Mouse (Mus musculus) hindbrain, embryonic 13.5 days (tissue): ENCODE data around the gene Cd6. TPM values are rescaled to one million over a fixed set of nuclear protein-coding genes. Genes with fewer than 3 reads are reported as not detected.

Experiments used
- ATAC-seq: fragments of 200-750 bp; cut with Nextera tagmentation; 2 replicates; pipeline ENCODE4 v1.8.0; 2017; ENCODE audit warnings: moderate TSS enrichment; ENCODE audit not compliant: low FRiP score
- H3K27ac ChIP-seq: fragments of 300-500 bp; sonication (generic); 2 replicates; pipeline ENCODE4 v1.5.1; 2015; ENCODE audit warnings: inconsistent platforms, mild to moderate bottlenecking, moderate library complexity
- H3K27me3 ChIP-seq: fragments of 300-500 bp; sonication (generic); 2 replicates; pipeline ENCODE4 v1.6.1; 2015; ENCODE audit warnings: mild to moderate bottlenecking, inconsistent platforms
- H3K36me3 ChIP-seq: fragments of 300-500 bp; sonication (generic); 2 replicates; pipeline ENCODE4 v1.6.1; 2015; ENCODE audit warnings: mild to moderate bottlenecking, inconsistent platforms
- H3K4me1 ChIP-seq: fragments of 300-500 bp; sonication (generic); replicated peaks from 2 replicates; pipeline ENCODE4 v1.6.1; 2015; ENCODE audit warnings: inconsistent platforms
- H3K4me2 ChIP-seq: fragments of 300-500 bp; sonication (generic); 2 replicates; pipeline ENCODE4 v1.6.1; 2015; ENCODE audit warnings: inconsistent platforms, mild to moderate bottlenecking, moderate library complexity
- H3K4me3 ChIP-seq: fragments of 300-500 bp; sonication (generic); 2 replicates; pipeline ENCODE4 v1.5.1; 2015; ENCODE audit warnings: mild to moderate bottlenecking, inconsistent platforms
- H3K9ac ChIP-seq: fragments of 300-500 bp; sonication (generic); 2 replicates; pipeline ENCODE4 v1.6.1; 2015; ENCODE audit warnings: mild to moderate bottlenecking, inconsistent platforms
- H3K9me3 ChIP-seq: fragments of 300-500 bp; sonication (generic); 2 replicates; pipeline ENCODE4 v1.6.1; 2016; ENCODE audit warnings: inconsistent platforms
- WGBS: fragments of 180-500 bp; shearing (Covaris S2); methylation state at CpG from one replicate; pipeline ENCODE4 v1.1.7; 2015; 5-methylcytosine and 5-hydroxymethylcytosine counted together
- polyA plus RNA-seq: library from polyadenylated mRNA; unstranded; fragments of >200 nt; fragmentation: Nextera tagmentation; extraction: Ambion mirVana; gene quantifications from 2 replicates; pipeline ENCODE4 v1.2.1, GENCODE M21; 2015

Gene Cd6
- not detected in 2 replicates for polyA plus RNA-seq

GRCm38 (mm10) chr19:10829436-10830175, at the start of gene Cd6:
Cd6 (minus strand) TSS chr19:10830058.
- H3K9me3 ChIP-seq = no peaks in the 10 kb centered on the region
- no peaks in the 10 kb centered on the region for H3K27me3 ChIP-seq
- WGBS = 90% methylated on average over 16 of the region's 16 CpGs
- H3K4me2 ChIP-seq = no peak within 1 kb of the TSS
- no peak within 1 kb of the TSS for H3K9ac ChIP-seq
- H3K4me1 ChIP-seq = no peaks in the 10 kb centered on the region
- no peak for ATAC-seq
- H3K27ac ChIP-seq = no peak within 1 kb of the TSS
- H3K4me3 ChIP-seq = no peak within 1 kb of the TSS
- H3K36me3 ChIP-seq = no peaks in the 10 kb centered on the region

- H3K4me1 ChIP-seq = peaks cover 26% of the 10 kb centered on the region
- H3K9ac ChIP-seq = no peak overlapping the region
- peaks cover 18% of the 10 kb centered on the region for H3K36me3 ChIP-seq
- no peak overlapping the region for H3K4me2 ChIP-seq
- H3K27ac ChIP-seq = no peak overlapping the region
- no peaks in the 10 kb centered on the region for H3K9me3 ChIP-seq
- no peak overlapping the region for H3K4me3 ChIP-seq
- H3K27me3 ChIP-seq = no peaks in the 10 kb centered on the region
- WGBS = 96% methylated on average over 7 of the region's 7 CpGs
- no peak for ATAC-seq
Measured at GRCm38 (mm10) chr19:10878201-10878837, 48.5 kb upstream of the Cd6 start.

GRCm38 (mm10) chr19:10871328-10871961, 41.6 kb upstream of the Cd6 start:
- Histone ChIP-seq H3K4me3 (no peak overlapping the region), H3K36me3 (peaks cover 47% of the 10 kb centered on the region), H3K4me1 (peaks cover 30% of the 10 kb centered on the region), H3K9me3 (no peaks in the 10 kb centered on the region), H3K27me3 (no peaks in the 10 kb centered on the region), H3K27ac (no peak overlapping the region), H3K4me2 (no peak overlapping the region), H3K9ac (no peak overlapping the region)
- no peak for ATAC-seq
- 77% methylated on average over 13 of the region's 14 CpGs for WGBS

- no peak for ATAC-seq
- peak overlapping the region; percentile 29; the same call in 1 of the 2 replicates for H3K9ac ChIP-seq
- no peak overlapping the region for H3K4me2 ChIP-seq
- peaks cover 53% of the 10 kb centered on the region for H3K36me3 ChIP-seq
- no peak overlapping the region for H3K27ac ChIP-seq
- no peaks in the 10 kb centered on the region for H3K9me3 ChIP-seq
- H3K4me1 ChIP-seq = peaks cover 34% of the 10 kb centered on the region
- 87% methylated on average over 3 of the region's 3 CpGs for WGBS
- H3K4me3 ChIP-seq = no peak overlapping the region
- no peaks in the 10 kb centered on the region for H3K27me3 ChIP-seq
Measured at GRCm38 (mm10) chr19:10870676-10871075, 40.8 kb upstream of the Cd6 start.

- 3% methylated on average over 8 of the region's 8 CpGs for WGBS
- H3K9ac ChIP-seq = peak within 1 kb of the TSS; percentile 98
- ATAC-seq = peak; percentile 49
- peak within 1 kb of the TSS; percentile 84 for H3K4me3 ChIP-seq
- H3K27me3 ChIP-seq = no peaks in the 10 kb centered on the region
- H3K4me2 ChIP-seq = peak within 1 kb of the TSS; percentile 93
- no peaks in the 10 kb centered on the region for H3K9me3 ChIP-seq
- H3K27ac ChIP-seq = peak within 1 kb of the TSS; percentile 96
- peaks cover 60% of the 10 kb centered on the region for H3K36me3 ChIP-seq
- H3K4me1 ChIP-seq = peaks cover 34% of the 10 kb centered on the region
Measured at GRCm38 (mm10) chr19:10869886-10870527, 40.1 kb upstream of the Cd6 start, which contains the start of gene Tmem132a. Tmem132a (minus strand) TSS chr19:10869940.

DNA sequence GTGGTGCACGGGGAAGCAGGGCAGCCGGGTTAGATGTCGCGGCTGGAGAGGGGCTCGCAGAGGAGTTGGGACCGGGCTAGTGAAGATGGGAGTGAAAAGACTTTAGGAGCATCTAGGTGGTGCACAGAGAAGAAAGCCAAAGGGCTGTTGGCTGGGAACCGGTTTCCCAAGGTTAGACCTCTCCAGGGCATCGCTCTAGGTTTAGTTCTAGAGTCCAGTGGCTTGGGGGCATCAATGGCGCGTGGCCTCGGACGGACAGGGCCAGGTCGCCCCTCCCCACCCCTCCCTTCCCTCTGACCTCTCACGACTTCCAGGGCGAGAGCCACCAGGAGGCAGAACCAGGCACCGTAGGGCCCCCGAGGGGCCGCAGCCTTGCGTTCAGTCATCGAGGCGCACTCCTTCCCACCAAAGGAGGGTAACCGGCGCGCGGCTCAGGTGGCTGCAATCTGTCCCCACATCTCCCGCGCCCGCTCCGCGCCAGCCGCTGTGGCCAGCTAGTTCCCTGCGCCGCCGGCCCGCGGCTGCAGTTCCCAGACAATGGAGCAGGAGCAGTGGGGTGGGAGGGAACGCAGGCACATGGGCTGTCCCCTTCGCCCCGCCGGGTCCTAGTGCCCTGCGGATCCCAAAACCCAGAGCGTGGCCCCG, 39.5 kb upstream of the Cd6 start:
- H3K9ac ChIP-seq = peak overlapping the region; percentile 98

DNA sequence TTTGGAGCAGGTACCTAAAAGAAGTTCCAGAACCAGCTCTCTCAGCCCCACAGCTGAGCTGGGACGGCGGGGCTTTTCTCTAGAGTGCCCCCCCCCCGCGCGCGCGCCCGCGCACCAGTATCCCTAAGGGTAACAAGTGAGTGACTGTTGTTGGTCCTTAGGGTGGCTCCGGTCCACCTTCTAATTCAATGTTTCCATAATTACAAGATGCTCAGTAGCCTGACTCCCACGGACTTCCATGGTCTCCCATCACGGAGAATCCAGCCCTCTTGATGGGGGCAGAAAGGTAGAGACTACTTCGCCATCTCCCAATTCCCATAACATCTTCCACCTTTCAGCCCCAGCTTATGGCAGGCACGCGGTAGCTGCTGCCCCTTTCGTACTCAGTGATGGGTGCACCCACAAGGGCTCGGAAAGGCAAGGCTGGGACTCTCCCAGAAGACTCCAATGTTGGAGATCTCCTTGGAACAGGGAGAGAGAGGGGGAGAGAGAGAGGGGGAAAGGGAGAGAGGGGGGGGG, 38.8 kb upstream of the Cd6 start:
- H3K27me3 ChIP-seq = no peaks in the 10 kb centered on the region
- under 1% methylated on average over 17 of the region's 17 CpGs for WGBS
- peak overlapping the region; percentile 93 for H3K4me2 ChIP-seq
- H3K9ac ChIP-seq = peak overlapping the region; percentile 98
- peaks cover 66% of the 10 kb centered on the region for H3K36me3 ChIP-seq
- peak; percentile 26 for ATAC-seq
- H3K9me3 ChIP-seq = no peaks in the 10 kb centered on the region
- H3K4me3 ChIP-seq = peak overlapping the region; percentile 84
- H3K27ac ChIP-seq = peak overlapping the region; percentile 96
- H3K4me1 ChIP-seq = peaks cover 34% of the 10 kb centered on the region

More for the DNA sequence above, 39.5 kb upstream of the Cd6 start:
- H3K36me3 ChIP-seq = peaks cover 66% of the 10 kb centered on the region
- ATAC-seq = peak; percentile 94
- peak overlapping the region; percentile 93 for H3K4me2 ChIP-seq
- H3K27ac ChIP-seq = peak overlapping the region; percentile 96
- H3K4me3 ChIP-seq = peak overlapping the region; percentile 84
- H3K4me1 ChIP-seq = peaks cover 34% of the 10 kb centered on the region
- H3K27me3 ChIP-seq = no peaks in the 10 kb centered on the region
- 0% methylated on average over 42 of the region's 43 CpGs for WGBS
- H3K9me3 ChIP-seq = no peaks in the 10 kb centered on the region

GRCm38 (mm10) chr19:10867946-10868622, 38.2 kb upstream of the Cd6 start:
- peak overlapping the region; percentile 98 for H3K9ac ChIP-seq
- no peaks in the 10 kb centered on the region for H3K27me3 ChIP-seq
- 25% methylated on average over 5 of the region's 5 CpGs for WGBS
- no peaks in the 10 kb centered on the region for H3K9me3 ChIP-seq
- H3K27ac ChIP-seq = peak overlapping the region; percentile 96
- no peak for ATAC-seq
- H3K4me3 ChIP-seq = peak overlapping the region; percentile 84
- peak overlapping the region; percentile 93 for H3K4me2 ChIP-seq
- peaks cover 66% of the 10 kb centered on the region for H3K36me3 ChIP-seq
- H3K4me1 ChIP-seq = peaks cover 34% of the 10 kb centered on the region

DNA sequence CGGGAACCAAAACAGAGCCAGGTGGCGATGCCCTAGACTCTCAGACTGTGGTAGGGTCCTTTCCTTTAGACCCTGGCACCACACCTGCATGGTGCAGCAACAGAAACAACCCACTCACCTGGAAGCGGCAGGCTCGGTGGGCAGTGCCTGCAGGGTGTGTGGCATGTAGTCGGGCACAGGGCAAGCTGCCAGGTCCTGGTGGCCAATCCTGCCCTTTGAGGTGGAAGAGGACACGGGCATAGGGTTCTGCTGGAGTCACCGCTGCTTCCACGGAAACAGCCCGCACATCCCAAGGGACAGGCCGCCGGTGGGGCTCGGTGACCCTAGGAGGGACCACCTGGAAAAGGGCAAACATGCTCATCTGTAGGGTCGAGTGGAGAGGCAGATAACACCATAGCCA, 36.5 kb upstream of the Cd6 start:
- 0 out of 2 replicates have a peak overlapping the region, but pooled peaks have one; percentile 4 for H3K4me3 ChIP-seq
- peaks cover 66% of the 10 kb centered on the region for H3K36me3 ChIP-seq
- WGBS = 90% methylated on average over 13 of the region's 13 CpGs
- no peak overlapping the region for H3K4me2 ChIP-seq
- no peak overlapping the region for H3K9ac ChIP-seq
- H3K27me3 ChIP-seq = no peaks in the 10 kb centered on the region
- H3K27ac ChIP-seq = no peak overlapping the region
- H3K9me3 ChIP-seq = no peaks in the 10 kb centered on the region
- no peak for ATAC-seq
- H3K4me1 ChIP-seq = peaks cover 34% of the 10 kb centered on the region

- whole genome bisulfite sequencing = 55% methylated on average over 22 of the region's 22 CpGs
- H3K27ac ChIP-seq = no peak overlapping the region
- H3K4me3 ChIP-seq = no peak overlapping the region
- no peak overlapping the region for H3K4me2 ChIP-seq
- ATAC-seq = no peak
- H3K4me1 ChIP-seq = no peaks in the 10 kb centered on the region
- no peaks in the 10 kb centered on the region for H3K27me3 ChIP-seq
- peaks cover 97% of the 10 kb centered on the region for H3K36me3 ChIP-seq
- no peaks in the 10 kb centered on the region for H3K9me3 ChIP-seq
- H3K9ac ChIP-seq = no peak overlapping the region
Measured at GRCm38 (mm10) chr19:10860072-10860497, 30.2 kb upstream of the Cd6 start.

- H3K4me1 ChIP-seq = no peaks in the 10 kb centered on the region
Measured at GRCm38 (mm10) chr19:10856520-10856919, 26.7 kb upstream of the Cd6 start.

More at GRCm38 (mm10) chr19:10856520-10856919, 26.7 kb upstream of the Cd6 start:
- 48% methylated on average over 2 of the region's 2 CpGs for WGBS
- H3K27ac ChIP-seq = 0 out of 2 replicates have a peak overlapping the region, but pooled peaks have one; percentile 0
- no peak overlapping the region for H3K4me2 ChIP-seq
- no peak overlapping the region for H3K9ac ChIP-seq
- H3K27me3 ChIP-seq = no peaks in the 10 kb centered on the region
- no peaks in the 10 kb centered on the region for H3K9me3 ChIP-seq
- ATAC-seq = 0 out of 2 replicates have a peak, but pooled peaks have one; percentile 16
- H3K36me3 ChIP-seq = peaks cover 64% of the 10 kb centered on the region
- H3K4me3 ChIP-seq = no peak overlapping the region
